Mouse (Mus musculus): ENCODE data around the gene Ldlrad3. TPM values are rescaled to one million over a fixed set of nuclear protein-coding genes. Genes with fewer than 3 reads are reported as not detected.

Gene Ldlrad3
- polyA plus RNA-seq, 2 experiments = 45.1 to 49.7 TPM

GRCm38 (mm10) chr2:102030152-102030551 is 156.0 kb downstream of the Ldlrad3 start:
- H3K9me3 ChIP-seq (ENCODE audit: control insufficient read depth, low read length) = no peaks in the 10 kb centered on the region

GRCm38 (mm10) chr2:102029682-102030081 is 156.5 kb downstream of the Ldlrad3 start:
- no peaks in the 10 kb centered on the region for H3K9me3 ChIP-seq (ENCODE audit: control insufficient read depth, low read length)
- H3K4me1 ChIP-seq (ENCODE audit: control insufficient read depth, insufficient read depth, low read length) = peaks cover 8% of the 10 kb centered on the region
- no peak overlapping the region for H3K9ac ChIP-seq (ENCODE audit: low read depth, low read length, severe bottlenecking)
- H3K27me3 ChIP-seq (ENCODE audit: control insufficient read depth, insufficient read depth, low read length) = no peaks in the 10 kb centered on the region
- WGBS = 69% methylated on average over 5 of the region's 5 CpGs
- no peak for ATAC-seq (ENCODE audit: low FRiP score, low read depth)
- no peak overlapping the region for H3K4me3 ChIP-seq (replicated peaks; ENCODE audit: low read length)
- no peak for TF ChIP-seq POLR2A (IDR thresholded peaks at IDR 0.05; ENCODE audit: borderline replicate concordance, extremely low read depth, insufficient read depth, insufficient read length)
- H3K4me2 ChIP-seq (replicated peaks; ENCODE audit: low read depth, low read length, severe bottlenecking) = no peak overlapping the region
- no peaks in the 10 kb centered on the region for H3K36me3 ChIP-seq (ENCODE audit: control insufficient read depth, insufficient read depth, low read length)
- DNase-seq (ENCODE audit: low spot score) = no peak
- H3K27ac ChIP-seq (replicated peaks; ENCODE audit: low read depth, low read length) = no peak overlapping the region

More at GRCm38 (mm10) chr2:102030152-102030551, 156.0 kb downstream of the Ldlrad3 start:
- H3K4me3 ChIP-seq (replicated peaks; ENCODE audit: low read length) = no peak overlapping the region
- H3K4me1 ChIP-seq (ENCODE audit: control insufficient read depth, insufficient read depth, low read length) = peaks cover 8% of the 10 kb centered on the region
- H3K9ac ChIP-seq (ENCODE audit: low read depth, low read length, severe bottlenecking) = no peak overlapping the region
- H3K27ac ChIP-seq (replicated peaks; ENCODE audit: low read depth, low read length) = no peak overlapping the region
- WGBS = 88% methylated on average over 6 of the region's 6 CpGs
- no peak for ATAC-seq (ENCODE audit: low FRiP score, low read depth)
- TF ChIP-seq POLR2A (IDR thresholded peaks at IDR 0.05; ENCODE audit: borderline replicate concordance, extremely low read depth, insufficient read depth, insufficient read length) = no peak
- no peaks in the 10 kb centered on the region for H3K36me3 ChIP-seq (ENCODE audit: control insufficient read depth, insufficient read depth, low read length)
- no peak for DNase-seq (ENCODE audit: low spot score)
- H3K4me2 ChIP-seq (replicated peaks; ENCODE audit: low read depth, low read length, severe bottlenecking) = no peak overlapping the region
- H3K27me3 ChIP-seq (ENCODE audit: control insufficient read depth, insufficient read depth, low read length) = no peaks in the 10 kb centered on the region

GRCm38 (mm10) chr2:102027265-102027664 is 158.9 kb downstream of the Ldlrad3 start:
- Histone ChIP-seq H3K27me3 (ENCODE audit: control insufficient read depth, insufficient read depth, low read length) (no peaks in the 10 kb centered on the region), H3K4me3 (replicated peaks; ENCODE audit: low read length) (no peak overlapping the region), H3K9ac (ENCODE audit: low read depth, low read length, severe bottlenecking) (no peak overlapping the region), H3K9me3 (ENCODE audit: control insufficient read depth, low read length) (no peaks in the 10 kb centered on the region), H3K27ac (replicated peaks; ENCODE audit: low read depth, low read length) (no peak overlapping the region), H3K4me2 (replicated peaks; ENCODE audit: low read depth, low read length, severe bottlenecking) (no peak overlapping the region), H3K4me1 (ENCODE audit: control insufficient read depth, insufficient read depth, low read length) (no peaks in the 10 kb centered on the region), H3K36me3 (ENCODE audit: control insufficient read depth, insufficient read depth, low read length) (no peaks in the 10 kb centered on the region)
- DNase-seq (ENCODE audit: low spot score) (no peak), ATAC-seq (ENCODE audit: low FRiP score, low read depth) (no peak)
- 74% methylated on average over 7 of the region's 7 CpGs for WGBS
- no peak for TF ChIP-seq POLR2A (IDR thresholded peaks at IDR 0.05; ENCODE audit: borderline replicate concordance, extremely low read depth, insufficient read depth, insufficient read length)

GRCm38 (mm10) chr2:102026156-102026555 is 160.0 kb downstream of the Ldlrad3 start:
- Histone ChIP-seq H3K36me3 (ENCODE audit: control insufficient read depth, insufficient read depth, low read length) (no peaks in the 10 kb centered on the region), H3K27me3 (ENCODE audit: control insufficient read depth, insufficient read depth, low read length) (no peaks in the 10 kb centered on the region), H3K4me1 (ENCODE audit: control insufficient read depth, insufficient read depth, low read length) (peaks cover 7% of the 10 kb centered on the region; the same call in 1 of the 2 replicates), H3K9me3 (ENCODE audit: control insufficient read depth, low read length) (no peaks in the 10 kb centered on the region), H3K4me3 (replicated peaks; ENCODE audit: low read length) (no peak overlapping the region), H3K4me2 (replicated peaks; ENCODE audit: low read depth, low read length, severe bottlenecking) (no peak overlapping the region), H3K27ac (replicated peaks; ENCODE audit: low read depth, low read length) (no peak overlapping the region), H3K9ac (ENCODE audit: low read depth, low read length, severe bottlenecking) (no peak overlapping the region)
- ATAC-seq (ENCODE audit: low FRiP score, low read depth) (no peak), DNase-seq (ENCODE audit: low spot score) (no peak)
- TF ChIP-seq POLR2A (IDR thresholded peaks at IDR 0.05; ENCODE audit: borderline replicate concordance, extremely low read depth, insufficient read depth, insufficient read length) = no peak
- 74% methylated on average over 9 of the region's 9 CpGs for WGBS

DNA sequence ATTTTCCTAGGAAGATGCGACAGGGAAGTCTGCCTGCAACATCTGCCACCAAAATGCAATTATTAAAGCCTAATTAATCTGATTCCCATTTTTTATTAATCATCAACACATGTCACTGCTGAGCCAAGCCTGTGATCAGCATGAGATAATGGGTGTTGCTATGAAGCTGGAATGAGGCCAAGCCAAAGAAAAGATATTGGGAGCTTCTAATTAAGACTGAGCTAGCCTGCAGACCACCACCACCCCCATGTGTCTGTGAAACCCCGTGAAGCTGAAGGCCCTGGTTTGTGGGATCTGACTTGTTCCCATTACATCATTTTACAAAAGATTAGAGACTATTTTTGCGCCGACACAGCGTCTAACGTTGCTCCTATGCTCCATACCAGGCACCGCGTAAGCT is 161.7 kb downstream of the Ldlrad3 start:
- DNase-seq (ENCODE audit: low spot score) (no peak), ATAC-seq (ENCODE audit: low FRiP score, low read depth) (no peak)
- no peak overlapping the region for H3K4me2 ChIP-seq (replicated peaks; ENCODE audit: low read depth, low read length, severe bottlenecking)
- no peaks in the 10 kb centered on the region for H3K36me3 ChIP-seq (ENCODE audit: control insufficient read depth, insufficient read depth, low read length)
- H3K9me3 ChIP-seq (ENCODE audit: control insufficient read depth, low read length) = no peaks in the 10 kb centered on the region
- TF ChIP-seq POLR2A (IDR thresholded peaks at IDR 0.05; ENCODE audit: borderline replicate concordance, extremely low read depth, insufficient read depth, insufficient read length) = no peak
- peaks cover 13% of the 10 kb centered on the region for H3K4me1 ChIP-seq (ENCODE audit: control insufficient read depth, insufficient read depth, low read length)
- H3K4me3 ChIP-seq (replicated peaks; ENCODE audit: low read length) = no peak overlapping the region
- no peak overlapping the region for H3K27ac ChIP-seq (replicated peaks; ENCODE audit: low read depth, low read length)
- WGBS = 88% methylated on average over 8 of the region's 8 CpGs
- H3K27me3 ChIP-seq (ENCODE audit: control insufficient read depth, insufficient read depth, low read length) = no peaks in the 10 kb centered on the region
- no peak overlapping the region for H3K9ac ChIP-seq (ENCODE audit: low read depth, low read length, severe bottlenecking)
